Mouse (Mus musculus) liver, adult (tissue): ENCODE measurements around the gene Eif3d.

Experiments
- GATA4 ChIP-seq: IDR thresholded peaks from 2 replicates; pipeline ENCODE4 v1.6.1; 2014; ENCODE audit warnings: mild to moderate bottlenecking, low read length; ENCODE audit not compliant: insufficient replicate concordance

Eif3d gene

DNA sequence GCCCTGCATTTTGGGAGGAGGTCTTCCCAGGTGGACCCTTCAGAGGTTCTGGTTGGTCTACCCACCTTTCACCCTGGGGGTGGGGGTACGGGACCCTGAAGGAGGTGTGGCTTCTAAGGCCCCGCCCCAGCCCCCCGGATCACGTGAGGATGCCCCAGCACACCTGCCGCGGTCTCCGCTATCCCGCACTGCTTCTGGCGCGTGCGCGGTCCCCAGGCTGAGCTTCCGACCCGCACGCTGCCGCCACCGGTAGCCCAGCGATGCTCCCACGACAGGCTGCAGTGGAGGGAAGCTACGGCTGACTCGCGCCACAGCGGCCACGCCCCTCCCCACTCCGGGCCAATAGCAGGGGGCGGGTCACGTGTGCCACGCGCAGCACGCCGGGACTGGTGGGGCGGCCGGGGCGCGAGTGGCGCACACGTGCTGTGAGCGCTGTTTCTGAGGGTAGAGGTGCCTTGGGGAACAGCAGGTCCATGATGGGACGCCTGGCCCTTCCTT, 14.2 kb downstream of the Eif3d start, which contains the start of gene Foxred2:
Foxred2 (minus strand) TSS at position 319 of the 498 bp plus-strand sequence.
- TF ChIP-seq GATA4: no peak

DNA sequence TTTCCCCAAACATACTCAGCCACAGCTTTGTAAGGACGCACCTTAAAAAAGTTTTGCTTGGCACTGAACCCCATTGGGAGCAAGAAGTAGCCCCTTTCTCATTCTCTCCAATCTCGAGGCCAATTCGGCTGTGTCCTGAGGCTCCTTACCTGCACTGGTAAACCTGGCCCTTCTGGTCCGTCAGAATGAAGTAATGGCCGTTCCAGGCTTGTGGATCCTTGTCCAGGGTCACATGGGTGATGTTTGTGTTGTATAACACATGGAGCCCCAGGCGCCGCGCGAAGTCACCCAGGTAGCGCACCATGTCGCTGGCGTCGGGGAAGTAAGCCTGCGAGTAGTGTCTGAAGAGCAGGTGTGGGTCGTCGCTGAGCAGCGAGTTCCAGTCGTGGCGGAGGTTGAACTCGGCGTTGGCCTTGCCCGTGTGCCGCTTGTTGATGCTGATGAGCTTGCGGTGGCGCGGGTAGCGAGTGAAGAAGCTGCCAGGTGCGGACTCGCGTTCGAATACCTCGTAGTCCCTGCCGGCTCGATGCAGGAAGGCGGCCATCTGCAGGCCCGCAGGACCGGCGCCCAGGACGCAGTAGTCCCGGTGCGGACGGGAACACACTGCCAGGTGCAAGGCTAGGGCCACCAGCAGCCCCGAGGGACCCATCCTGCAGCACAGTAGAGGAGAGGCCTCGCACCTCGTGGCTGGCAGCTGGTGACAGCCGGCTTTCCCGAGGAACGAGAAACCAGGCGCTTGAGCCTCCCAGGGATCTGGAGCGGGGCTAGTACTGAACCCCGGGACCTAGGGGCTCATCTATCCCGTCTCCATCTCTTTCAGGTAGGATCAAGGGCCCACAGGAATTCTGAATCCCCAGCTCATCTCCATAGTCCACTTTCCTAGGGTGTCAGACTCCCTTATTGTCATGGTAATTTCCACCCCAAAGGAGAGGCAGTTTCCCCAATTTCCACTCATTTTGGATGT, 14.9 kb downstream of the Eif3d start:
- TF ChIP-seq GATA4: no peak

DNA sequence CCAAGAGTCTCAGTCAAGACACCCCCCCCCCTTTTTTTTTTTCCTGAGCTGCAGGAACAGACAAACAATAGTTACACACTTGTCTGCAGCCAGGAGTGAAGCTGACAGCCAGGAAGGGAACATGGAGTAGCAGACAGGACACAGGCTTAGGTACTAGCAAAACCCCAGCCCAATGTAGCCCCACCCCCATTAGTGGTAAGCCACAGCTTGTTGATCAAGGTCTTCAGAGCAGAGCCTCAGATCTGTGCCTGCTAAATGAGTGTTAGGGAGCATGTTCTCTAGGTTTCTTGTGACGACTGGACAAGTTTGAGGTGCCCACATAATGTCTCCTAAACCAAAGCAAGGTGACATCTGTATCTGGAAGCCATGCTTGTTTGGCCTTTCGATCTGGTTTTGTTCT, 16.3 kb downstream of the Eif3d start:
- no peak for TF ChIP-seq GATA4

DNA sequence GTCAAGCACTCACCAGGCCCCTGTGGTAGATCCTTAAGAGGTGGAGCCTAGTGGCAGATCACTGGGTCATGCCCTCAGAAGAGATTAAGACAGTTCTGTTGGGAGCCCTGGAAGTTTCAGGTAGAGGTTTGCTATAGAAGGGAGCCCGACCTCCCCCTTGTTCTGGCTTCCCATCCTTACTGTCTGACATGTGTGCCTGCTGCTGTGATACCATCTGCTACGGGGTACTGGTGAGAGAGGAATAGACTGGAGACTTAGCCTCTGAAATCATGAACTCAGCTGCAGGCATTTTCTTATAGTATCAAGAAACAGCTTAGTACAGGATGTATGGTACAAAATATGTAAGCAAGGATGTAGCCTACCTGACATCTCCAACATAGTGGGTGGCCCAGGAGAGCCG, 17.7 kb downstream of the Eif3d start:
- TF ChIP-seq GATA4: no peak

DNA sequence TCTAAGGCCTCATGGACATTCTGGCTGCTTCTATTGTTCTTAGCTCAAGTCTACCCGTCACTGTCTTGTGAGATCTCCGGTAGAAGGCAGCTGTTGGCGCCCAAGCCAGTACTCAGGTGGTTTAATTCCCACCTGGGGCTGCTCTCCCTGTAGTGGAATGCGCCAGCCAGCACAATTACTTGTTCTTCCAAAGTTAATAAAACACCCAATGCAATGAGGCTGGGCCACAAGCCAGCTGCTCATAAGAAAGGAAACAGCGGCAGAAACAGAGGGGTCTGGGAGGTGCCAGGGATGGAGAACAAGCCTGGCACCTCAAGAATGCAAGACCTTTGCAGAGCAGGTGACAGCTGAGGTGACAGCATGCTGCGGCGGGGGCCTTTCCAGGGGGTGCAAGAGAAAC, 21.6 kb downstream of the Eif3d start:
- TF ChIP-seq GATA4: no peak

DNA sequence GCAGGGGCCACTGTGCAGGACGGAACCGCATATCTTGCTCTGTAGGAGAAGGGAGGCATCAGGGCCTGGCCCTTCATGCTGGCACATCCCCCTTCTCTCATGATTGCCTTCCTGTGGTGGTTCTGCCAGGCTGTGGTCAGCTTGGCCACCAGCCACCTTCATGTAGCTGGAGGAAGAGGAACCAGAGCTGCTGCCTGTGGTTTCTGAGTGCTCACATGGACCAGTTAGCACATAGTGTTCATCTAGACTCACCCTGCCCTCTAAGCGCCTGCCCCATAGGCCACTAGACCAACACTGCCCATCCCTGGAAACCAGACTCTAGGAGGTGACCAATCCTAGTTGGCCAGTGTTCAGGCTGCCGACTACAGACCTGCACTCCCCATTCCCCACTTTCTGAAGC, 24.9 kb downstream of the Eif3d start:
- TF ChIP-seq GATA4: no peak

DNA sequence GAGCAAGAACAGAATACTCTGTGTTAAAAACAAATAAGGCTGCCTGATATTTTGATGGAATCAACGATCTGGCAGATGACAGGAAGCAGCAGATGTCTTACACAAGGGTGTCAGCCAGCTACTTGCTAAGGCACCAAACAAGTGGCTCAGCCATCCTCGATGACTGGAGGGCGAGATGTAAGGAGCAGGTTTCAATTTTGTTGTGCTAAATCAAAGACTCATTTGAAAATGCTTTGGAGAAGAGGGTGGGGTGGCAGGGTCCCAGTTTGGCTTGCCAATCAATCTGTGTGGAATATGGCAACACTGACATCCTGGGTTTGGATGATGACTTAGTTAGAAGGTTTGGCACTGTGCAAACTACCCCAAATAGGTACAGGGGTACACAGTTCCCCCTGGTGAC, 29.1 kb downstream of the Eif3d start:
- no peak for TF ChIP-seq GATA4

DNA sequence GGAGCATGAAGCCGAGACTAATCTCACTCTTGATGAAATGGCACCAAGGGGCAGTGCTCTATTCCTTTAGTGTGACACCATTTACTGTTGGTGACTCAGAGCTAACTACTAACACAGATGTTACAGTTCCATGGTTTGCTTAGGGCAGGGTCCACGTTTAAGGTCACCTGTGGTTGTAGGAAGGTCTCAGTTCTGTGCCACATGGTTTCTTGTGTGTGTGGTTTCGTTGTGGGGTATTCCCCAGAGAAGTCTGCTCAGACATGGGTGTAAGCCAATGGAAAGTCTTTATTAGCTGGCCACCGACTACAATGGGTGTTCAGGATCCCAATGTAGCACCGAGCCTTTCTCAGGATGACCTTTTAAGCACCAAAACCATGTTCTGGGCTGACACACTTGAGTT, 32.1 kb downstream of the Eif3d start:
- no peak for TF ChIP-seq GATA4

DNA sequence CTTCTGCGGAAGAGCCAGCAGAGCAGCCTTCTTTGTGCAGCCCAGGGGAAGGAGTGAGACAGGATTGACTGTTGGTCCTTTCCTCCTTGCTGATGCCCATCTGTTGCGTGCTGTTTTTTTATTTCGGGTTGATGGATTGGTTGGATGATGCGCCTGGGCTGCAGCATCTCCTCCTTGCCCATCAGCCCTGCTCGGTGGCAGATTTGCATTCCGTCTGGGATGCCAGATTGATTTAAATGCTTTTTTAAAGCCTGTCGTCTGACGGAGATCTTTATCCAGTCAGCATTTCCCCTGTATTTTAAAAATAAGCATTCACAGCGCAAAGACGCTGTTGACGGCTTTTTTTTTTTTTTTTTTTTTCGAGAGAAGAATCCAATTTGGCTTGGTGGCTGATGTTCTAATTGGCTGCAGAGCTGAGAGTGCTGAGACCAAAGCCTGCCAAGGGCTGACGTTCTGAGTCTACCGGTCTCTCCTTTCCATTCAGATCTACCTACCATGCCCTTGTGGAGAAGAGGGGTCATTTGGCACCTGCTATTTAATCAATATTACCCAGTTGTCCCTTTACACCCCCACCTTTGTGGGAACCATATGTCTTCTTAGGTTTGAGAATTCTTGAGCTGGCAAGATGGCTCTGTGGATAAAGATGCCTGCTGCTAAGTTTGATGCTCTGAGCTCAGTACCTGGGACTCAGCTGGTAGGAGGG, 34.8 kb downstream of the Eif3d start:
- no peak for TF ChIP-seq GATA4

DNA sequence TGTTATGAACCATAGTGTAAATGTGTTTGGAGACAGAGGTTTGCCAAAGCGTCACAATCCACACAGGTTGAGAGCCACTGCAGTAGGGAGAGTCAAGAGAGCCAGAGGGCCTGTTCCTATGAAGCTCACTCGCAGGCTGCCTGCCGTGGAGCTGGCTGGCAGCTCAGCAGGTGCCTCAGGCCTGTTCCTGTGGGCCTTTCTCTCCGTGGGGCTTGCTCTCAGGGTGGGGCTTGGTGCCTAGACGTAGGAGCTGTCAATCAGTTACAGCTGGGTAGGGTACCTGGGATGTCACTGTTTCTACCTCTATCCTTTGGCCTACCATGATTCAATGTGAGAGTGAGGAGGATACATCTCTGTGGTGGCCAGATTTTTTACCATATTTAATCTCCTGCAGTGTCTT, 35.6 kb downstream of the Eif3d start:
- TF ChIP-seq GATA4: no peak

DNA sequence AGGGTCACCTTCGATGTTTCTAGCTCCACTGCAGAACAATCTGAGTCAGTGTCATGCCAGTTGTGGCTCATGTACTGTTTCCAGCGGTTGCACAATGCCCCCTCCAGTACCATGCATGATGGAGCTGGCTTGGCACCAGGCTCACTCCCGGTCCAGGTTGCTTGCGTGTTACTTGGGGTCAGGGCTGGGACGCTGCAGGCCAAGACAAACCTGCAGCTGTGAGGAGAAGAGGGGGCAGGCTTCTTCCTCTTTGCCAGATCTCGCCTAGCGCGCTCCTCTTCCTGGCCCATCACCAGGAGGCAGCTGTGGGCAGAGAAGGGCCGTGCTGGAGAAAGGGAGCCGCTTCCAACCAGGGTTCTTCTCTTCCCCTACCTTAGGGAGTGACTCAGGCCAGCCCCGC, 36.3 kb downstream of the Eif3d start:
- TF ChIP-seq GATA4: no peak

DNA sequence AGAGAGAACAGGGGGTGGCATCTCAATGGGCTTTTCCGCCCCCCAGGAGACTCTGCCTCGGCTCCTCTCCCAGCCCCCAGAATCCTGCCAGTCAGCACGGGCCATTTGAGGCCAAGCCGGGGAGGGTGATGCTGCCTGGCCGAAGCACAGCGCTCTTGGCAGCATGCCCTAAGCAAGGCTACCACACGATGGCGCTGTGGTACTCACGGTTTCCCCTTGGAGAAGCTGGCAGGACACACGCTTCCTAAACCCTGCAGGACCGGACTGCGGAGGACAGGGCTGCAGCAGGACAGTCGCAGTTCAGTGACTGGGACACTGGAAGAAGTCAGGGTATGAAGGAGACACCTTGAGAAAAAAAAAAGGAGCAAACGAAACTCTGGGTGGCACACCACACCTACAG, 36.8 kb downstream of the Eif3d start:
- no peak; the same call in 1 of the 2 replicates for TF ChIP-seq GATA4

DNA sequence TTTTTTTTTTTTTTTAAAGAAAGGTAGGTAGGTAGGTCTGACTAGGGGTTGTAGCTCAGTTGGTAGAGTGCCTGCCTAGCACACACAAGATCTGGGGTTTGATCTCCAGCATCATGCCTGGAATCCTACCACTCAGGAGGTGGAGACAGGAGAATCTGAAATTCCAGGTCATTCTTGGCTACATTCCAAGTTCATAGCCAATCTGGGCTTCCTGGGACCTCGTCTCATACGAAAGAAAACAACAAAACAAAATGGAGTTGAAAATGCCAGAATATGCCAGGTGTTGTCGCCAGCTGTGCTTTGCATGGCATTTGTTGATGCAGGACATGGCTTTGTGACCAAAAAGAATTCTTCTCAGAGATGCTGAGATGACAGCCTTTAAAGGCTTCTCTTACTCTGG, 37.4 kb downstream of the Eif3d start:
- no peak for TF ChIP-seq GATA4

DNA sequence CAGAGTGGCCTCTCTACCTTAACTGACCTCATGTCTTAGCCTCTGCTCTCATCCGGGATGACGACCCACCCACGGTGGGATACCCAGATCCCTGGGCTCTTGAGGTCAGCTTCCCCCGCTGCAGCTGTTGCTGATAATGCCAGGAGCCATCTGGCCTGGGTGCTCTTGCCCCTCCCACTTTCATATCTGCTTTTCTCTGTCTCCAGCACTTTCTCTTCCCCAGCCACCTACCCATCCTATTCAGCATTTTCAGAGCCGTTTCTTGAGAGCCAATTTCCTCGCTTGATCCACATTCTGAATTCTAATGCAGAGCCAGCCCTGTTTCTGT, 39.0 kb downstream of the Eif3d start:
- no peak for TF ChIP-seq GATA4

DNA sequence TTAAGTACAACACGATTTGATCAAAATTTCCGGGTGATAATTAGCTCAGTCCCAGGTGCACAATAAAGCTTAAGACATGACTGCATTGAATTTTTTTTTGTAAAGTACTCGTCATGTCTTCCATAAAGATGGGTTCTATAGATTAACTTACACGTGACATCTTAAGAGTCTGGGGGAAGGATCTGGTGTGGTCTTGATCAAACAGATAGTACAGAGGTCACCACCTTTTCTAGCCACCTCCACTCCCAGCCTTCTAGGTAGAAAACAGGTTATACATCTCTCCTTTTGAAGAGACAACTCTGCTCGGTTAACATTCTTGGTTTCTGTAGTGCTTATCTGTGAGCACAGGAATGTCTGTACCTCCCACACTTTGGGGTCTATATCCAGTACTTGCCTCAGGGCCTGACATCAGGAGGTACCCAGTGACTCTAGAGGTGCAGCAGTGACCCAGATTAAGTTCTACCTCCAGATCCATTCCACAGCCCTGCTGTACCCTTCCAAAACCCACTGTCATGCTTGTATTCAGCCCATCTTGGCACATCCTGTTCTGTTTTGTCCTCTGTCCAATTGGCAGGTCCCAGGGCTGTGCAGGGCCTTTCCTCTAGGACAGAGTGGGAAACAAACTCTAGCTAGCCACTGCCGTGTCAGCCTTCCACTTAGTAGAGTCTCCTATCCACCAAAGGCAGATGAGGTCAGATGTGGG, 39.5 kb downstream of the Eif3d start:
- no peak for TF ChIP-seq GATA4

DNA sequence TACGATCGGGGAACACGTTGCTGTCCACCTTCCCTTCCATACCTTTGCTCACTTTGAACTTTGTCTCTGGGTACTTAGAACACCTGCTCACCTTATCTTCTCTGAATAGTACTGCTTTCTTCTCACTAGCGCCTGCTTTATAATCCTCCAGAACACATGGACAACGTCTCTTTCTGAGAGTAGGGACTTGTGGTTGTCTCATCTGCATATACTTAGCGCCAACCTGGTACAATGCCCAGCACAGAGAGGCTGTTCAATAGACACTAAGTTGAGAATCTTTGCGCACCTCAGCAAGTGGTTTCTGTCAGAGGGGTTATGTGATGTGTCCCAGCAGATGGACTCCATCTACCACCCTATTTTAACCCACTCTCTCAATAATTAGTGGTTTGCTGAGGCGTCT, 40.8 kb downstream of the Eif3d start:
- no peak for TF ChIP-seq GATA4

DNA sequence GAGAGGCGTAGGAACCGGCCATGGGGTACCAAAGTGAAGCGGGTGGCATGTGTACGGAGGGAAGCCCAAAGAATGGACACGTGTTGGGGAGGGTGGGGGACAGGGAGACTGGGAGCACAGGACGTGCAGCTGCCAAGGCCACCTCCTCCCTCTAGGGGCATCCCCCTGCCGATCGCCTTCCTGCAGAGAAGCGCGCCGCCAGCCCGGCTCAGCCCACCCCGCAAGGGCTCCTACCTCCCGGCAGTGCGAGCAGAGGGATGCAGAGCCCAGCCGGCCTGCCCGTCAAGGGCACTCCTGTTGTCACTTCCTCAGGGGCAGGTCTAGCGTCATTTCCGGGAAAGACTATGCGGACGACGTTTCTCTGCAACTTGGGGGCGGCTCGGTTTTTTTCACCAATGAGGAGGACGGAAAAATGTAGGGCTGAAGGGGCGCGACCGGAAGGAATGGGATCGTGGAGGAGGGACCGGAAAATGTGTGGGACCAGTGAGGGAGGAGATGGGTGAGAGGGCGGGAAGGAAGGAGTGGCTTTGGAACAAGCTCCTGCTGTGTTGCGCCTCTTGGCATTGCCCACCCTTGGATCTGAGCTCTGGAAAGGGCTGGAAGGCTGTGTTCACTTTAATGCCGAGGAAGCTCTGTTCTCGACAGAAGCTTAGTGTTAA, 41.8 kb downstream of the Eif3d start, which contains the start of gene Txn2:
Txn2 (minus strand) TSS at position 334 of the 659 bp plus-strand sequence.
- peak; percentile 9; the same call in 1 of the 2 replicates for TF ChIP-seq GATA4
